Mouse (Mus musculus): ENCODE results near the gene Dok7. TPM values are rescaled to one million over a fixed set of nuclear protein-coding genes. Genes with fewer than 3 reads are reported as not detected.

Gene Dok7
- 0.12 and 0.38 TPM in 2 replicates for polyA plus RNA-seq (2016; fragmentation: Nextera tagmentation; extraction: Ambion mirVana)

DNA sequence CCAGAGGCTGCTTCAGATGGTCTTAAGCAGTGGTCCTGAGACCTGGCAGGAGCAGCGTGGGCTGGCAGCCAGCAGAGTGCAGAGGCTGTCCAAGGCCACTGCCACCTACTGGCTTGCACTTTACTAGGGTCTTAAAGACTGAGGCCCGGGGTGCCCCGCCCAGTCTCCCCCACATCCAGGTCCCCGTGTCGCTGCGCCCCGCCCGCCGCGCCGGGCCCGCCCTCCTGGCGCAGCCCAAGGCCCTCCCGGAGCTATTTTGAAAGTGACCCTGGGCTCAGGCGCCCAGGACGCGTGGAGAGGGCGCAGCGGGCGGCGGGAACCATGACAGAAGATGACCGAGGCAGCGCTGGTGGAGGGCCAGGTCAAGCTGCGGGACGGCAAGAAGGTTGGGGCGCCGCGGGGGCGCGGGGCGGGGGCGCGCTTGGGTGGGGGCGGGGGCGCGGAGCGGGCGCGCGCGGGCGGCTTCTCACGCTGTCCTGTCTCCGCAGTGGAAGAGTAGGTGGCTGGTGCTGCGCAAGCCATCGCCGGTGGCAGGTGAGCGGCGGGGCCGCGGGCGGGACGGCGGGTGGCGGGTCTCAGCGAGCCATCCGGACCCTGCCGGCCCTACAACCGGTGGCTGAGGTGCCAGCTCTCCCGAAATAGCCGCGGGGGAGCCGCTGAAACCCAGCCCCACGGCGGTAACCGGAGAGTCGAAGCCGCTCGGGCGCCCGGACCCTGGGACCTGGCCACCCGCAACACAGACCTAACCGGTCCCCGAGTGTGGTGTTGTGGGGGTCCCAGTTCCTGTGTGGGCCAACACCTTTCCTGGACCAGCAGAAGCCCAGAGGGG, at the start of gene Dok7:
Dok7 (plus strand) TSS at position 163 of the 829 bp plus-strand sequence.
- DNase-seq (ENCODE audit: extremely low spot score, low spot score) = peak; percentile 33
- 2% methylated on average over 72 of the region's 74 CpGs for WGBS
- Histone ChIP-seq H3K4me1 (peaks cover 24% of the 10 kb centered on the region), H3K36me3 (replicated peaks) (no peaks in the 10 kb centered on the region), H3K27me3 (ENCODE audit: poor library complexity, severe bottlenecking) (peaks cover 65% of the 10 kb centered on the region), H3K4me3 (peak within 1 kb of the TSS; percentile 70), H3K27ac (peak within 1 kb of the TSS; percentile 65), H3K9me3 (no peaks in the 10 kb centered on the region)

DNA sequence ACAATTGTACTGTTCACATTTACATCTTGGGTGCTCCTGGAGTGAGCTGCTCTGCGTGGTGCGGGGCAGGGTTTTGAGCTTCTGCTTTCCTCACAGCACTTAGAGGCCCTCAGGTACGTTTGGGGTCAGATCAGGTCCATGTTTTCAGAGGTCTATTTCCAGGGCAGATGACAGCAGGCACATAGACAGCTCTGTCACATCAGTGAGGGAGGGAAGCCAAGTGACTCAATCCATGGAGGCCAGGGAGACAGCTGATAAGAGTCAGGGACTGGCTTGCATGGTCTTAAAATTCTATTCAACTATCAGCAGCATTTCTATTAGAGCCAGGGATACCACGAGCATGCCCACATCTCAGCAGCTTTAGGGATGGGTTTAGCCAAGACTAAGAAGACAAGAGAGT, 47.4 kb upstream of the Dok7 start:
- peaks cover 78% of the 10 kb centered on the region for H3K36me3 ChIP-seq (replicated peaks)
- no peak for DNase-seq (ENCODE audit: extremely low spot score, low spot score)
- 90% methylated on average over 4 of the region's 4 CpGs for WGBS
- no peak overlapping the region for H3K4me3 ChIP-seq
- no peaks in the 10 kb centered on the region for H3K9me3 ChIP-seq
- H3K4me1 ChIP-seq = peaks cover 11% of the 10 kb centered on the region
- H3K27ac ChIP-seq = no peak overlapping the region
- no peaks in the 10 kb centered on the region for H3K27me3 ChIP-seq (ENCODE audit: poor library complexity, severe bottlenecking)

DNA sequence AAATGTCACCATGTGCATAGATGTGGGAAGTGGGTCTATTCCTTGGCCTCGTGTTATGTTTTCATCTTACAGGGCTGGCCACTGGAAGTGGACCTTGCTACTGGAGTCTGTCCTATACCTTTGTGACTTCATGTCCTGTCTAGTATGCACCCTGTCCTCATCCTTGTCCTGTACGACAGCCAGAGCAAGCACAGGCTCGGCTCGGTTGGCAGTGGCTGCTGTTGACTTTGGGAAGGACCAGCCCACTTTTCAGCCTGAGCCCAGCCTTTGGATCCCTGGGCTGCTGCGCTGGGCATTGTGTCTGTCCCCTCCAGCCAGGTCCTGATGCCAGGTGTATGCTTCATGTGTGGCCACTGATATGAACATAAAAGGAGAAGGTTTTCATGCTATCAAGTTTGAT, 45.9 kb upstream of the Dok7 start:
- Histone ChIP-seq H3K36me3 (replicated peaks) (peaks cover 74% of the 10 kb centered on the region), H3K4me1 (peaks cover 14% of the 10 kb centered on the region), H3K9me3 (no peaks in the 10 kb centered on the region), H3K4me3 (no peak overlapping the region), H3K27ac (no peak overlapping the region), H3K27me3 (ENCODE audit: poor library complexity, severe bottlenecking) (no peaks in the 10 kb centered on the region)
- 90% methylated on average over 5 of the region's 5 CpGs for whole genome bisulfite sequencing
- no peak for DNase-seq (ENCODE audit: extremely low spot score, low spot score)

DNA sequence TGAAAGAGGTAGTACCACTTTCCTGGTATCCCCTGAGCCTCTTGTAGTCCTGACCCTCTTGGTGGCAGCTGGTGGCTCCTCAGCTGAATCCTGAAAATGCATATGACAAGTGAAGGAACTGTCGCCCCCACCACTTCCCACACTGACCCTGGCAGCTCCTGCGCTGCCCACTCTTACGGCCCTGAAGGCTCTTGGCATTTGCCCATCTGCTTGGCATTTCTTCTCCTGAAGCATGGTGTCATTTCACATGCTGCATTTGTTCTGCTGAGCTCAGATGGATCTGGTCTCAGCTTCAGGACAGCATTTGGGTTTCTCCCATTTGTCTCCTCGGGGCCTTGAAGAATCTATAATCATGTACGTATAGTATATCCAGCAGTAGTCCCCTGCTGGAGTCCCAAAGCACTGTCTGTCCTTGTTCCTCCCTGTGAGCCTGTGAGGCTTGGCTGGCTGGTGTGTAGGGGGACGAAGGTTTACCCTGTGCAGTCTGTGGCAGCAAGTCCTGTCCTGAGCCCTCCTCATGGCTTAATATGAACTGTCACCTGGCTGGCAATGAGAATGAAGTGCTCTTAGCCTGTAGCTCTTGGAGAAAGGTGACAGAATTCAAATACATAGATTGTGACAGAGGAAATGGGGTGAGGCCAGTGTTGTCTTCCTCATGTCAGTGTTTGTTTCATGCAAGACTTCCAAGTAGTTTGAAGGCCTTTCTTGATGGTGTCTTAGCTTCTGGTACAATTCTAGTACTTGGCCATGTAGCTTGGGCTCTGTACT, 45.2 kb upstream of the Dok7 start:
- H3K9me3 ChIP-seq = no peaks in the 10 kb centered on the region
- H3K4me1 ChIP-seq = peaks cover 14% of the 10 kb centered on the region
- WGBS = 96% methylated on average over 6 of the region's 6 CpGs
- H3K27me3 ChIP-seq (ENCODE audit: poor library complexity, severe bottlenecking) = no peaks in the 10 kb centered on the region
- no peak overlapping the region for H3K4me3 ChIP-seq
- H3K27ac ChIP-seq = no peak overlapping the region
- peaks cover 72% of the 10 kb centered on the region for H3K36me3 ChIP-seq (replicated peaks)
- no peak for DNase-seq (ENCODE audit: extremely low spot score, low spot score)

DNA sequence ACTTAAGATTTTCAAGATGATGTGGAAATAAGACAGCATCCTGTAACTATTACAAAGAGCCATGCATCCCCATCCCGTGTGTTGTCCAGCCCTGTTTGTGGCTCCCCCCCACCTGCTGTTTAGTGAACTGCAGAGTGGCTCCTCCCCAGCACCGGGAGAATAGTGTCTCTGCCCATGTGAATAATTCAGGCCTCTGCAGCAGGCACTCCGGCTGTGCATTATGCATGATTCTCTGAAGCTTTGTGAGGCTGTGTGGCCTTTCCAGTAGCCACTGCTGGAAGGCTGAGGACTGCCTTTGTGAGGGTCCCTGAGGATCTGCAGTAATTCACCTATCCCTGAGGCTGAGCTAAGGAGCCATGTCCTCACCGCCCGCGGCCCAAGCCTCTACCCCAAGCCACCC, 42.5 kb upstream of the Dok7 start:
- peaks cover 18% of the 10 kb centered on the region for H3K4me1 ChIP-seq
- 63% methylated on average over 6 of the region's 6 CpGs for WGBS
- H3K36me3 ChIP-seq (replicated peaks) = peaks cover 60% of the 10 kb centered on the region
- H3K27ac ChIP-seq = peak overlapping the region; percentile 56; the same call in 1 of the 2 replicates
- no peak overlapping the region for H3K4me3 ChIP-seq
- no peak for DNase-seq (ENCODE audit: extremely low spot score, low spot score)
- H3K9me3 ChIP-seq = no peaks in the 10 kb centered on the region
- no peaks in the 10 kb centered on the region for H3K27me3 ChIP-seq (ENCODE audit: poor library complexity, severe bottlenecking)

DNA sequence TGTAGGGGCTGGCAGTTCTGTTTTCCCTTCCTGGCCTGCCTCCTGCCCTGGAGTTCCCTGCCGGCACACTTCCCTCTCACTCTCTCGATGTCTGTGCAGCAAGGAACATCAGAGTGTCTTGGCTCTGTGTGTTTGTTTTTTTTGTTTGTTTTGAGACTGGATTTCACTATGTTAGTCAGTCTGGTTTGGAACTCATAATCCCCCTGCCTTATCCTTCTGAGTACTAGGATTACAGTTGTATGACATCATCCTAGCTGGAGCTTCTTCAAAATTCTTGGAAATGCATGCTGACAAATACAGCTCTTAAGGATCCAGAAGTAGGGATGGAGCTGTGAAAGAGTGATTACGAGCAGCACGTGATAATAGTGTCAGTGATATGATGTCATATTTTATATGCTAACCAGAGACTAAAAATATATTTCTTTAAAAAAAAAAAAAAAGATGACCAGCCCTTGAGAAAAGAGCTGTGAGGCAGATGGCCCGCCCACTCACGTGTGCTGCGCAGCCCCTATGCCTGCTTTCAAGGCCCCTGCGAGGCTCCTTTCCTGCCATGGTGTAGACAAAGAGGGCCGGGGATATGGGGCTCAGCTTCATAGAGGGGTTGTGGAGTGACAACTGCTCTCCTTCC, 36.8 kb upstream of the Dok7 start:
- H3K4me3 ChIP-seq = no peak overlapping the region
- H3K4me1 ChIP-seq = peaks cover 16% of the 10 kb centered on the region
- H3K27me3 ChIP-seq (ENCODE audit: poor library complexity, severe bottlenecking) = no peaks in the 10 kb centered on the region
- no peak for DNase-seq (ENCODE audit: extremely low spot score, low spot score)
- whole genome bisulfite sequencing = 87% methylated on average over 9 of the region's 9 CpGs
- no peaks in the 10 kb centered on the region for H3K9me3 ChIP-seq
- no peak overlapping the region for H3K27ac ChIP-seq
- peaks cover 76% of the 10 kb centered on the region for H3K36me3 ChIP-seq (replicated peaks)

DNA sequence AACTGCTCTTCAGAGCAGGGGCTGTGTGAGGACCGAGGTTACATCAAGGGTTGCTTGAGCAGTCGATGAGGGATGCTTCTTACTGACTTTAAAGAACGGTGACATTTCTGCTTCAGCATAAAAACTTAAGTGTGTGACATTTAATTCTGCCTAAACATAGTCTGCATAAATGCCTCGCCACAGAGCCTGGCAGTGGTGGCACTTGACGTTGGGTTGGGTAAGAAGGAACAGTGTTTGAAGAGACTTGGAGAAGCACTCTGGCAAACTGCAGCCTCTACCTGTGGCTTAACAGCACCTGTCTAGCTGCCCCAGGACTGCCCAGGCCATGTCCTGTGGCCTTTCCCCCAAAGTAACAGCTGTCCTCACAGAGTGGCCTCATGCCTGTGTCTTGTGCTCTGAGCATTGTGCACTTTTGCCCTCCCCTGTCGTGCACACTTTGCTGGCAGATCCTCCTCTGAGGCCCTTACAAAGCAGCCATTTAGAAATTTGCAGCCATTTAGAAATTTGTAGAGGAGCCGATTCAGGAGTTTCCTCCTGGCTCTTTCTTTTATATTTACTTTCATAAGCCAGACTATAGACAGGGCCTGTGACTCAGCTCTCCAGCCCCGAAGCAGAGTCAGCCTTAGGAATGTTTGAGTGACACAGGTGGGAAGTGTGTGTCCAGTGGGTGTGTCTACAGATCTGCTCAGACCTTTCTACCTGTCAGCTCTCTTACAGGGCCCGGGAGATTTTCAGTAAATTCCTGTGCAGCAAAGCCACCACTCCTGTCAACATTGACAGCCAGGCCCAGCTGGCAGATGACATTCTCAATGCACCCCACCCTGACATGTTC, 35.9 kb upstream of the Dok7 start:
- Histone ChIP-seq H3K27me3 (ENCODE audit: poor library complexity, severe bottlenecking) (no peaks in the 10 kb centered on the region), H3K36me3 (replicated peaks) (peaks cover 79% of the 10 kb centered on the region), H3K4me1 (peaks cover 16% of the 10 kb centered on the region), H3K27ac (no peak overlapping the region), H3K9me3 (no peaks in the 10 kb centered on the region), H3K4me3 (no peak overlapping the region)
- no peak for DNase-seq (ENCODE audit: extremely low spot score, low spot score)
- WGBS = 88% methylated on average over 9 of the region's 9 CpGs

DNA sequence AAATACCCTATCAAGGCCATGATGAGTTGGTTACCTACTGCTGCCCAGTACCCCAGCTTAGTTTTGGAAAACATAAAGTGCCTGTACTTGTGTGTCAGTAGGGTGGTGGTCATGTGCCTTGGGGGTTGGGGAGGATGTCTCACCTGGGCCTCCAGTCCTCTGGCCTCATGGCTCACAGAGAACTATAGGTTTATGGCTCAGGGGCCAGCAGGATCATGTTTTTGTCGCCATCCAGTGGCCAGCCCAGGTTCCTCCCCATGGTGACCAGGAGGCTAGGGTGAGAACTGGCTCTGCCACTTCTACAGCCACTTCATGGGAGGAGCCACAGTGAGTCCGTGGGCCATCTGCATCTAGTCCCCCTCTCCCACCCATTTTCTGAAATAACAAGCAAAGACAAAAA, 31.6 kb upstream of the Dok7 start:
- no peaks in the 10 kb centered on the region for H3K9me3 ChIP-seq
- H3K27me3 ChIP-seq (ENCODE audit: poor library complexity, severe bottlenecking) = no peaks in the 10 kb centered on the region
- H3K4me1 ChIP-seq = peaks cover 12% of the 10 kb centered on the region
- H3K4me3 ChIP-seq = no peak overlapping the region
- peaks cover 100% of the 10 kb centered on the region for H3K36me3 ChIP-seq (replicated peaks)
- H3K27ac ChIP-seq = no peak overlapping the region
- WGBS = 29% methylated on average over 2 of the region's 2 CpGs
- DNase-seq (ENCODE audit: extremely low spot score, low spot score) = peak; percentile 30

DNA sequence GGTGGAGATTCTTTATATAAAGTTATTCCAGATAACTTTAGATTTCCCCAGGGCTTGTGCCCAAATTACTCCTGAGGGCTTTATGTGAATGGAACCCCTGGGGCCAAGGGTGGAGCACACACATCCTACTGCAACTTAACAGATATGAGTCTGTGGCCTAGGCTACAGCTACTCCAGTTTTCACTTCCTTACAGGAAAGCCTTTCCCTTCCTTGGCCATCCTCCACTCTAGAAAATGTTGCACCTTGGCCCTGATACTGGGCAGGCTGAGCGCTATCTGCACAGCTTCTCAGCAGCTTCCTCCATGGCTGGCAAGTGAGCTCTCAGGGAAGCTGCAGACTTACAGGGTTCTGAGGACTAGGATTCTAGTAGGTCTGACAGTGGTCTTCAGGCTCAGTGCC, 27.3 kb upstream of the Dok7 start:
- peaks cover 3% of the 10 kb centered on the region for H3K4me1 ChIP-seq
- no peak overlapping the region for H3K27ac ChIP-seq
- no peaks in the 10 kb centered on the region for H3K9me3 ChIP-seq
- no peaks in the 10 kb centered on the region for H3K27me3 ChIP-seq (ENCODE audit: poor library complexity, severe bottlenecking)
- peaks cover 99% of the 10 kb centered on the region for H3K36me3 ChIP-seq (replicated peaks)
- WGBS = 96% methylated on average over 1 of the region's 1 CpGs
- no peak overlapping the region for H3K4me3 ChIP-seq
- DNase-seq (ENCODE audit: extremely low spot score, low spot score) = no peak

DNA sequence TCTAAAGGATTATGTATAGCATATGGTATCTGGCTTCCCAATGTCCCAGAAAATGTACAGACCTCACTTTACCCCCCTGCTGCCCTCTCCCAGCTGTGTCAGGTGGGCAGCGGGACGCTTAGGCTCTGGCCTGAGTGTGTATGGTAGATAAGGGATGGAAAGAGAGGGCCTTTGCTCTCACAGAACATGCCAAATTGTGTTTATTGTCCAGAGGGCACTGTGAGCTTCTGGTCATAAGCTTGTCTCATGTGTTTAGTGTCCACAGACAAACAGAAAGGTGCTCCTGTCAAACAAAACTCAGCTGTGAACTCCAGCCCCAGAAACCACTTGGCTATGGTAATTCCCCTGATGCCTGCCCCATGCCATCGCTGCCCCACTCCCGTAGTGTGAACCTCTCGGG, 26.8 kb upstream of the Dok7 start:
- no peak for DNase-seq (ENCODE audit: extremely low spot score, low spot score)
- H3K4me3 ChIP-seq = no peak overlapping the region
- H3K27me3 ChIP-seq (ENCODE audit: poor library complexity, severe bottlenecking) = no peaks in the 10 kb centered on the region
- peaks cover 99% of the 10 kb centered on the region for H3K36me3 ChIP-seq (replicated peaks)
- no peak overlapping the region for H3K27ac ChIP-seq
- 94% methylated on average over 5 of the region's 5 CpGs for WGBS
- no peaks in the 10 kb centered on the region for H3K4me1 ChIP-seq
- no peaks in the 10 kb centered on the region for H3K9me3 ChIP-seq

DNA sequence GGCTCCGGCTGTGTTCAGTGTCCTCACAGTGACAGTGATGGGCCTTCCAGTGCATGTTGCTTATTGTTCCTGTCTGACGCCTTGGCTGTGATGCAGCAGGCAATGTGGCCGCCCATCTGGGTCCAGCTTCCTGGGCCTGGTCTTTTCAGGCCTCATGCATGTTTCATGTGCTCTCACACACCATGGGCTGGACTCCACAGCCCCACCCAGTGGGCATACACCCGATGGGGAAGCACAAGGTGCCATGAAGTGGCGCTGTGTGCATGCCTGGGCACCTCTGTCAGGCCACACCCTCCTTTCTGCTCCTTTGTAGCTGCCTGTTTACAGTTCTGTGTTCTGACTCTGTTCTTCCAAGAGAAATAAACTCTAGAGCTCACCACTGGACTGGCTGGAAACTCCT, 23.5 kb upstream of the Dok7 start:
- peaks cover 77% of the 10 kb centered on the region for H3K36me3 ChIP-seq (replicated peaks)

DNA sequence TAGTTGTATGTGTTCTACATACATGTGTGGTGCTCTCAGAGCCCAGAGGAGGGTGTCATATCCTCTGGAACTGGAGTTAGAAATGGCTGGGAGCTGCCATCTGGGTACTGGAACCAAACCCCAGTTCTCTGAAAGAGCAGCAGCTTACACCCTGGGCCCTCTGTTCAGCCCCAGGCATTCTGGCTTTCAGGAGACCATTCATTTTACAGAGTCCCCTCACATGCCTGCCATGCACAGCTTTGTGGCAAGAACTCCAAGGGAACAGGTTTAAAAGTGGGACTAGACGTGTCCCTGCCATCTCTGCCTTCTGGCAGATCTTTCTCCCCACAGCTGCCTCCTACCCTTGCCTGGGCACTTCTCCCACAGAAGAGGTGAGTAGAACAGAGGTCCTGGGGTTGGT, 22.9 kb upstream of the Dok7 start:
- Histone ChIP-seq H3K4me3 (no peak overlapping the region), H3K27me3 (ENCODE audit: poor library complexity, severe bottlenecking) (no peaks in the 10 kb centered on the region), H3K36me3 (replicated peaks) (peaks cover 71% of the 10 kb centered on the region), H3K4me1 (no peaks in the 10 kb centered on the region), H3K9me3 (no peaks in the 10 kb centered on the region), H3K27ac (no peak overlapping the region)
- WGBS = 75% methylated on average over 1 of the region's 1 CpGs
- no peak for DNase-seq (ENCODE audit: extremely low spot score, low spot score)

More for the DNA sequence above, 23.5 kb upstream of the Dok7 start:
- Histone ChIP-seq H3K4me3 (no peak overlapping the region), H3K4me1 (no peaks in the 10 kb centered on the region), H3K9me3 (no peaks in the 10 kb centered on the region), H3K27me3 (ENCODE audit: poor library complexity, severe bottlenecking) (no peaks in the 10 kb centered on the region), H3K27ac (no peak overlapping the region)
- 85% methylated on average over 5 of the region's 5 CpGs for WGBS
- DNase-seq (ENCODE audit: extremely low spot score, low spot score) = no peak

Data from forebrain, embryonic 10.5 days (tissue).